Mouse (Mus musculus): Measurements from ENCODE around the gene Aldh16a1. TPM values are rescaled to one million over a fixed set of nuclear protein-coding genes. Genes with fewer than 3 reads are reported as not detected.
"Not testable (repeated sequence)": the region's sequence is repeated elsewhere in the genome, so short reads cannot be mapped to it uniquely, and the experiment has no call there.

The Aldh16a1 gene
- polyA plus RNA-seq, 1 experiment from 2014 or later: 13.0 TPM

- Histone ChIP-seq H3K4me3 (ENCODE audit: inconsistent target) (no peak overlapping the region), H3K79me2 (ENCODE audit: inconsistent target) (no peaks in the 10 kb centered on the region), H3K27ac (no peak overlapping the region), H3K36me3 (ENCODE audit: inconsistent target) (no peaks in the 10 kb centered on the region)
- 65% methylated on average over 16 of the region's 16 CpGs for WGBS (ENCODE audit: missing documents)
Observed at GRCm38 (mm10) chr7:45189600-45189999, 35.2 kb upstream of the Aldh16a1 start.

- Histone ChIP-seq H3K79me2 (ENCODE audit: inconsistent target) (no peaks in the 10 kb centered on the region), H3K36me3 (ENCODE audit: inconsistent target) (no peaks in the 10 kb centered on the region), H3K27ac (no peak overlapping the region), H3K4me3 (ENCODE audit: inconsistent target) (no peak overlapping the region)
- WGBS (ENCODE audit: missing documents): 83% methylated on average over 7 of the region's 7 CpGs
Observed at GRCm38 (mm10) chr7:45185921-45186320, 31.5 kb upstream of the Aldh16a1 start.

- Histone ChIP-seq H3K4me3 (ENCODE audit: inconsistent target) (no peak overlapping the region), H3K27ac (no peak overlapping the region), H3K36me3 (ENCODE audit: inconsistent target) (no peaks in the 10 kb centered on the region), H3K79me2 (ENCODE audit: inconsistent target) (no peaks in the 10 kb centered on the region)
- WGBS (ENCODE audit: missing documents): 88% methylated on average over 7 of the region's 7 CpGs
Observed at GRCm38 (mm10) chr7:45183672-45184071, 29.3 kb upstream of the Aldh16a1 start.

- H3K27ac ChIP-seq: no peak overlapping the region
- 26% methylated on average over 11 of the region's 11 CpGs for WGBS (ENCODE audit: missing documents)
- H3K79me2 ChIP-seq (ENCODE audit: inconsistent target): no peaks in the 10 kb centered on the region
- no peaks in the 10 kb centered on the region for H3K36me3 ChIP-seq (ENCODE audit: inconsistent target)
- no peak overlapping the region for H3K4me3 ChIP-seq (ENCODE audit: inconsistent target)
Observed at GRCm38 (mm10) chr7:45182606-45183005, 28.2 kb upstream of the Aldh16a1 start.

- H3K36me3 ChIP-seq (ENCODE audit: inconsistent target): no peaks in the 10 kb centered on the region
- WGBS (ENCODE audit: missing documents): 0% methylated on average over 34 of the region's 34 CpGs
- H3K27ac ChIP-seq: no peak overlapping the region
- no peak overlapping the region for H3K4me3 ChIP-seq (ENCODE audit: inconsistent target)
- H3K79me2 ChIP-seq (ENCODE audit: inconsistent target): no peaks in the 10 kb centered on the region
Observed at GRCm38 (mm10) chr7:45182199-45182601, 27.8 kb upstream of the Aldh16a1 start.

GRCm38 (mm10) chr7:45181540-45181939 is 27.2 kb upstream of the Aldh16a1 start:
- H3K79me2 ChIP-seq (ENCODE audit: inconsistent target): no peaks in the 10 kb centered on the region
- 6% methylated on average over 20 of the region's 35 CpGs for WGBS (ENCODE audit: missing documents)
- H3K27ac ChIP-seq: no peak overlapping the region
- H3K4me3 ChIP-seq (ENCODE audit: inconsistent target): no peak overlapping the region
- H3K36me3 ChIP-seq (ENCODE audit: inconsistent target): no peaks in the 10 kb centered on the region

GRCm38 (mm10) chr7:45180896-45181477 is 26.6 kb upstream of the Aldh16a1 start, which contains the start of gene Pth2:
Gene Pth2, plus strand, starts transcription at chr7:45180995.
- Histone ChIP-seq H3K4me3 (ENCODE audit: inconsistent target) (no peak within 1 kb of the TSS), H3K79me2 (ENCODE audit: inconsistent target) (no peaks in the 10 kb centered on the region), H3K27ac (no peak within 1 kb of the TSS), H3K36me3 (ENCODE audit: inconsistent target) (no peaks in the 10 kb centered on the region)
- WGBS (ENCODE audit: missing documents): 46% methylated on average over 18 of the region's 20 CpGs

- H3K27ac ChIP-seq: no peak within 1 kb of the TSS
- no peaks in the 10 kb centered on the region for H3K36me3 ChIP-seq (ENCODE audit: inconsistent target)
- H3K79me2 ChIP-seq (ENCODE audit: inconsistent target): no peaks in the 10 kb centered on the region
- WGBS (ENCODE audit: missing documents): 44% methylated on average over 7 of the region's 7 CpGs
- no peak within 1 kb of the TSS for H3K4me3 ChIP-seq (ENCODE audit: inconsistent target)
Observed at GRCm38 (mm10) chr7:45179469-45179868, 25.1 kb upstream of the Aldh16a1 start, which contains the start of gene Gfy. Gene Gfy, minus strand, starts transcription at chr7:45179569.

- 26% methylated on average over 7 of the region's 7 CpGs for WGBS (ENCODE audit: missing documents)
- H3K27ac ChIP-seq: no peak overlapping the region
- H3K79me2 ChIP-seq (ENCODE audit: inconsistent target): no peaks in the 10 kb centered on the region
- no peak overlapping the region for H3K4me3 ChIP-seq (ENCODE audit: inconsistent target)
- H3K36me3 ChIP-seq (ENCODE audit: inconsistent target): no peaks in the 10 kb centered on the region
Observed at GRCm38 (mm10) chr7:45178550-45178949, 24.2 kb upstream of the Aldh16a1 start.

- Histone ChIP-seq H3K36me3 (ENCODE audit: inconsistent target) (no peaks in the 10 kb centered on the region), H3K27ac (no peak overlapping the region), H3K4me3 (ENCODE audit: inconsistent target) (no peak overlapping the region), H3K79me2 (ENCODE audit: inconsistent target) (no peaks in the 10 kb centered on the region)
- 5% methylated on average over 30 of the region's 31 CpGs for WGBS (ENCODE audit: missing documents)
Observed at GRCm38 (mm10) chr7:45176356-45176755, 22.0 kb upstream of the Aldh16a1 start.

GRCm38 (mm10) chr7:45175929-45176328 is 21.5 kb upstream of the Aldh16a1 start:
- no peak overlapping the region for H3K4me3 ChIP-seq (ENCODE audit: inconsistent target)
- H3K27ac ChIP-seq: no peak overlapping the region
- no peaks in the 10 kb centered on the region for H3K36me3 ChIP-seq (ENCODE audit: inconsistent target)
- H3K79me2 ChIP-seq (ENCODE audit: inconsistent target): no peaks in the 10 kb centered on the region
- WGBS (ENCODE audit: missing documents): 11% methylated on average over 13 of the region's 23 CpGs

GRCm38 (mm10) chr7:45175398-45175797 is 21.0 kb upstream of the Aldh16a1 start:
- WGBS (ENCODE audit: missing documents): 4% methylated on average over 13 of the region's 13 CpGs

GRCm38 (mm10) chr7:45174567-45175280 is 20.3 kb upstream of the Aldh16a1 start:
- Histone ChIP-seq H3K79me2 (ENCODE audit: inconsistent target) (no peaks in the 10 kb centered on the region), H3K4me3 (ENCODE audit: inconsistent target) (no peak overlapping the region), H3K27ac (no peak overlapping the region), H3K36me3 (ENCODE audit: inconsistent target) (no peaks in the 10 kb centered on the region)
- 5% methylated on average over 29 of the region's 29 CpGs for WGBS (ENCODE audit: missing documents)

More at GRCm38 (mm10) chr7:45175398-45175797, 21.0 kb upstream of the Aldh16a1 start:
- Histone ChIP-seq H3K36me3 (ENCODE audit: inconsistent target) (no peaks in the 10 kb centered on the region), H3K27ac (no peak overlapping the region), H3K4me3 (ENCODE audit: inconsistent target) (no peak overlapping the region), H3K79me2 (ENCODE audit: inconsistent target) (no peaks in the 10 kb centered on the region)

GRCm38 (mm10) chr7:45173772-45174171 is 19.4 kb upstream of the Aldh16a1 start:
- H3K79me2 ChIP-seq (ENCODE audit: inconsistent target): not testable (repeated sequence)

GRCm38 (mm10) chr7:45172974-45173373 is 18.6 kb upstream of the Aldh16a1 start:
- 64% methylated on average over 7 of the region's 7 CpGs for WGBS (ENCODE audit: missing documents)
- Histone ChIP-seq H3K27ac (no peak overlapping the region), H3K79me2 (ENCODE audit: inconsistent target) (no peaks in the 10 kb centered on the region), H3K36me3 (ENCODE audit: inconsistent target) (no peaks in the 10 kb centered on the region), H3K4me3 (ENCODE audit: inconsistent target) (no peak overlapping the region)

More at GRCm38 (mm10) chr7:45173772-45174171, 19.4 kb upstream of the Aldh16a1 start:
- WGBS (ENCODE audit: missing documents): 40% methylated on average over 1 of the region's 1 CpGs
- H3K27ac ChIP-seq; H3K4me3 ChIP-seq (ENCODE audit: inconsistent target); H3K36me3 ChIP-seq (ENCODE audit: inconsistent target): not testable (repeated sequence)

Data from macrophage (primary cell).